Mouse (Mus musculus) testis, adult 2 months (tissue): ENCODE results near the gene Nol12.

Experiments
- CTCF ChIP-seq: fragments of 200-500 bp; IDR thresholded peaks from 2 replicates; pipeline ENCODE4 v1.5.1; 2012; ENCODE audit warnings: low read depth, mild to moderate bottlenecking, inconsistent platforms, low read length, moderate library complexity; ENCODE audit not compliant: control insufficient read depth, insufficient read depth, insufficient replicate concordance
- POLR2A ChIP-seq: fragments of 200-500 bp; IDR thresholded peaks from 2 replicates; pipeline ENCODE4 v1.6.1; 2012; ENCODE audit warnings: low read depth, mild to moderate bottlenecking, inconsistent platforms, low read length, moderate library complexity; ENCODE audit not compliant: control insufficient read depth

GRCm38 (mm10) chr15:78957021-78957420 is 22.3 kb downstream of the Nol12 start:
- TF ChIP-seq CTCF, result no peak
- TF ChIP-seq POLR2A, result no peak
